Mouse (Mus musculus) embryo, embryonic 11 days (tissue): Measurements from ENCODE around the gene Olfr503.
"Not testable (repeated sequence)": the region's sequence is repeated elsewhere in the genome, so short reads cannot be mapped to it uniquely, and the experiment has no call there.

ENCODE experiments used
- DNase-seq: peaks from one replicate; pipeline ENCODE4 v3.0.0-alpha.2; 2015

Gene Olfr503

DNA sequence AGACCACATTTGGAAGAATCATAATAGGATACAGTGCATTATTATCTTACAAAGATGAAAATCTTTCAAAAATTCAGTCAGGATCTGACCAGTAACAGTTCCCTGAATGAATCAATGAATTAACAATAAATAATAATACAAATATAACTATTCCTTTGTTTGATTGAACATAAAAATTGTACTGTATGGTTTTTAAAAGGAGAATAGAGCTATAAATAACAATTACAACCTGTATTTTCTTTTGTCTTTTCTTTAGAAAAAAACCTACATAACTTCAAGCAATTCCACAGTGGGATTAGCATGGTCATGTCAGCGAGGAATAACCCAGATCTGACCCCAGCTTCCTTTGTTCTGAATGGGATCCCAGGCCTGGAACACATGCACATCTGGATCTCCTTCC, at the start of gene Olfr503:
Olfr503 (plus strand) TSS at position 301 of the 400 bp plus-strand sequence.
- not testable (repeated sequence) for DNase-seq

DNA sequence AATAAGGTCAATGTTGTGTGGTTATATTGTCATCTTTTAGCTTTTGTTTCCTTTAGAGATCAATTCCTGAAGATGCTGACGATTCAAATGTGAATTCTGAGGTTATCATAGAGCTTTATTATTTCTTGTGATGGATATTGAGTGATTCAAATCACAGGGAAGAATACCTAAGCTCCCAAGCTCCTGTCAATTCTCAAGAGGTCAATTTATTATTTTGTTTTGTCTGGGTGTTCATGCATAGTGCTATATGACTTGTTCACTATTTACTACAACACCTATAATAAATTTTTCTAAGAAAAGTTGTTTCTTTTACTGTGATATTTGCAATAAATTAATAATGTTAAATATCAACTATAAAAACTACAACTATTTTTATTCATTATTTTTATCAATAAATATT, 19.4 kb upstream of the Olfr503 start, which contains the start of gene Olfr502:
Olfr502 (minus strand) TSS at position 101 of the 400 bp plus-strand sequence.
- no peak for DNase-seq

DNA sequence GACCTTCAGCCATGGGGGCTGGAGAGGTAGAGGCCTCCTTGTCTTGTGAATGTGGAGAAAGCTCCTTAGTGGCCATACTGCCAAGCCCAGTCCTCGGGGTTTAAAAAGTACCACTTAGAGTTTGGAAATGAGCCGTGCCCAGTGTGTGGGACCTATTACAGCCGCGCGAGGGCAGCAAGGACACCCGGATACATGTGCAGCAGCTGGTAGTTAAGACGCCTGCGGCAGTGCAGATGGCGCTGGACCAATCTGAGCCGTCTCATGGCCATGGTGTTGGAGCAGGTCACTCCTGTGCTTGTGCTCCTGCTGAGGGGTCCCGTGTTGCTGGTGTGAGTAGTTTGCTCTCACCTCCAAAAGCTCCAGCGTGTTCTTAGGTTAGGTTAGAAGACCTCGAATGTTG, 1.9 kb upstream of the Olfr503 start:
- DNase-seq: no peak

DNA sequence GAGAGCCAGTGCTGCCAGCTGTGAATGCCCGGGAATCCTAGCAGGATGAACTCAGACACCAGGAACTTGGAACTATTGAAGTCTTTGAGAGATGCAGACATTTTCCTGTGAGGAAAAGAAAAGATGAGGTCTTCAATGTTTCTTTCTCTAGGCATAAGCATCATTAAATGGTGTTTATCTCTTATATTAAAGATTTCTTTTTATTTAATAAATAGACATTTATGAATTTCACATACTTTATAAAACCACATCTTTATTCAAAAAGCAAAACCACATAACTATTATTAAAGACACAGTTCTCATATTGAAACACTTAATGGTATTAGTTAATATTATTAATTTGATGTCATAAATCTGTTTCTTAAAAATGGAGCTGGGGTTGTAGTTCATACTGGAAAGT, 21.4 kb downstream of the Olfr503 start, which contains the start of gene Olfr504:
Olfr504 (minus strand) TSS at position 101 of the 400 bp plus-strand sequence.
- no peak for DNase-seq

DNA sequence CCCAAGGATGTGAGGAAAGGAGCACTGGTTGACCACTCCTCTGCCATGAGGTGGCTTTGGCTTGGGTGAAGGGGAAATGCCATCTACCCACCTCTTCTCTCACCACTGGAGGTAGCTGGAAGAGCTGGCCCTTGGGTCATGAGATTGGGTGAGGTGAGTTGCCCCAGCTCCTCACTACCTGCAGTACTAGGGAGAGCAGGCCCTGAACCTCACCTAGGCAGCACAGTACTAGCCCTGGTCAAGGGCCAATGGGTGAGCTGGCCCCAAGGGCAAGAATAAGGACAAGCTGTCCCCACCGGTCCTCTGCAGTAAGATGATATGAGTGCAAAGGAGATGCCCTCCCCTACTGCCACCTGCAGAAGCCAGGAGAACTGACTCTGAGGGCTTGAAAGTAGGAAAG, 45.5 kb downstream of the Olfr503 start:
- no peak for DNase-seq
